ENCODE assay signal across 10 mouse cellular contexts in genomic region chr10:77150947-77151521, GRCm38 (mm10). TPM values are rescaled to one million over a fixed set of nuclear protein-coding genes. Genes with fewer than 3 reads are reported as not detected.
A peak's percentile ranks its signal among the peaks of the same experiment; 100 is the strongest.
DNase-seq lines count a peak whose midpoint lies in the region; ATAC-seq and TF ChIP-seq lines count a peak whose summit lies in the region.
"Had no signal": no experiment of that assay in that cellular context is flagged by ENCODE, and none has a peak within 500 bp of the region (broad histone marks: within the 10 kb centered on the region; RNA-seq: fewer than 3 reads in every experiment).

No protein-coding gene starts in this region.

- no peak overlapping the region for H3K4me3 ChIP-seq in lung, embryonic 14.5 days (ENCODE audit: low read depth, low read length)
- H3K4me3 ChIP-seq in hindbrain, embryonic 10.5 days: peak overlapping the region; percentile 37
- H3K4me3 ChIP-seq in limb, embryonic 13.5 days: 0 out of 2 replicates have a peak overlapping the region, but pooled peaks have one; percentile 5
- H3K4me3 ChIP-seq in stomach, embryonic 16.5 days (replicated peaks; ENCODE audit: low read length): no peak overlapping the region

- no peaks in the 10 kb centered on the region for H3K9me3 ChIP-seq in lung, embryonic 14.5 days (ENCODE audit: low read depth, low read length)
- H3K9me3 ChIP-seq in hindbrain, embryonic 10.5 days: no peaks in the 10 kb centered on the region
- H3K9me3 ChIP-seq in limb, embryonic 13.5 days: no peaks in the 10 kb centered on the region
- H3K9me3 ChIP-seq in stomach, embryonic 16.5 days (replicated peaks; ENCODE audit: control insufficient read depth, low read length): no peaks in the 10 kb centered on the region

- no peak for TF ChIP-seq CTCF in lung, embryonic 14.5 days (IDR thresholded peaks at IDR 0.05; ENCODE audit: low read depth)

- peak; percentile 60 for ATAC-seq in lung, embryonic 14.5 days (ENCODE audit: insufficient read depth)
- ATAC-seq in limb, embryonic 13.5 days (ENCODE audit: low FRiP score, low read depth): 0 out of 2 replicates have a peak, but pooled peaks have one; percentile 21
- ATAC-seq in stomach, embryonic 16.5 days (ENCODE audit: insufficient read depth, low FRiP score): no peak; the same call in 1 of the 2 replicates

- H3K36me3 ChIP-seq in lung, embryonic 14.5 days (ENCODE audit: insufficient read depth): no peaks in the 10 kb centered on the region
- H3K36me3 ChIP-seq in hindbrain, embryonic 10.5 days: peaks cover 15% of the 10 kb centered on the region; the same call in 1 of the 2 replicates
- H3K36me3 ChIP-seq in limb, embryonic 13.5 days: no peaks in the 10 kb centered on the region
- H3K36me3 ChIP-seq in stomach, embryonic 16.5 days (ENCODE audit: control insufficient read depth, insufficient read depth, low read length): no peaks in the 10 kb centered on the region

- peaks cover 37% of the 10 kb centered on the region for H3K4me1 ChIP-seq in lung, embryonic 14.5 days (ENCODE audit: insufficient read depth)
- H3K4me1 ChIP-seq in hindbrain, embryonic 10.5 days (replicated peaks): peaks cover 74% of the 10 kb centered on the region
- H3K4me1 ChIP-seq in limb, embryonic 13.5 days: peaks cover 32% of the 10 kb centered on the region
- H3K4me1 ChIP-seq in stomach, embryonic 16.5 days (ENCODE audit: control insufficient read depth, insufficient read depth, low read length): peaks cover 23% of the 10 kb centered on the region

- peak overlapping the region; percentile 36 for H3K4me2 ChIP-seq in lung, embryonic 14.5 days
- H3K4me2 ChIP-seq in limb, embryonic 13.5 days (replicated peaks): peak overlapping the region; percentile 46
- H3K4me2 ChIP-seq in stomach, embryonic 16.5 days (ENCODE audit: low read depth, low read length): 0 out of 2 replicates have a peak overlapping the region, but pooled peaks have one; percentile 19

- 12% methylated on average over 14 of the region's 14 CpGs for WGBS in lung, embryonic 14.5 days
- WGBS in hindbrain, embryonic 10.5 days: 4% methylated on average over 14 of the region's 14 CpGs
- WGBS in limb, embryonic 13.5 days: 5% methylated on average over 14 of the region's 14 CpGs
- WGBS in stomach, embryonic 16.5 days: 17% methylated on average over 14 of the region's 14 CpGs

- H3K9ac ChIP-seq in lung, embryonic 14.5 days: no peak overlapping the region; the same call in 1 of the 2 replicates
- H3K9ac ChIP-seq in limb, embryonic 13.5 days: 0 out of 2 replicates have a peak overlapping the region, but pooled peaks have one; percentile 39
- peak overlapping the region; percentile 34 for H3K9ac ChIP-seq in stomach, embryonic 16.5 days (ENCODE audit: low read length)

- peak; percentile 65 for DNase-seq in lung, embryonic 14.5 days
- DNase-seq in lung, postnatal 10 days: no peak
- DNase-seq in hindbrain, embryonic 10.5 days (ENCODE audit: low spot score): peak; percentile 69
- no peak for DNase-seq in adrenal gland, postnatal 25 days
- DNase-seq in ovary, postnatal 36 days (ENCODE audit: low spot score): no peak
- no peak for DNase-seq in layer of hippocampus, postnatal 25 days (ENCODE audit: extremely low spot score in 1 of 2, low spot score in 1 of 2)
- DNase-seq: lung, postnatal 4 days; thymus, postnatal 14 days had no signal

- peak overlapping the region; percentile 89 for H3K27ac ChIP-seq in lung, embryonic 14.5 days (ENCODE audit: low read depth)
- H3K27ac ChIP-seq in hindbrain, embryonic 10.5 days: peak overlapping the region; percentile 87
- H3K27ac ChIP-seq in limb, embryonic 13.5 days: peak overlapping the region; percentile 65
- H3K27ac ChIP-seq in stomach, embryonic 16.5 days (ENCODE audit: low read length): peak overlapping the region; percentile 56

- H3K27me3 ChIP-seq in lung, embryonic 14.5 days (ENCODE audit: insufficient read depth, low read length): no peaks in the 10 kb centered on the region
- no peaks in the 10 kb centered on the region for H3K27me3 ChIP-seq in hindbrain, embryonic 10.5 days (ENCODE audit: insufficient read depth, poor library complexity, severe bottlenecking)
- H3K27me3 ChIP-seq in limb, embryonic 13.5 days: no peaks in the 10 kb centered on the region
- no peaks in the 10 kb centered on the region for H3K27me3 ChIP-seq in stomach, embryonic 16.5 days (ENCODE audit: control insufficient read depth, insufficient read depth, low read length)

RNA-seq across cellular contexts. Expression of gene Col18a1, which starts 15.3 kb away (rescaled TPM):
- polyA plus RNA-seq in lung, embryonic 14.5 days (2014; fragmentation: Nextera tagmentation; extraction: Ambion mirVana): 204 and 217 TPM in 2 replicates
- 147 and 167 TPM in 2 replicates for polyA plus RNA-seq in hindbrain, embryonic 10.5 days (2016; fragmentation: Nextera tagmentation; extraction: Ambion mirVana)
- polyA plus RNA-seq in limb, embryonic 13.5 days (2015; fragmentation: Nextera tagmentation; extraction: Ambion mirVana): 79.0 and 87.8 TPM in 2 replicates
- polyA plus RNA-seq in stomach, embryonic 16.5 days (2015; fragmentation: Nextera tagmentation; extraction: Ambion mirVana): 78.9 and 82.2 TPM in 2 replicates
- 26.1 and 29.6 TPM in 2 replicates for total RNA-seq in adrenal gland, postnatal 25 days (2021)
- total RNA-seq in layer of hippocampus, postnatal 25 days (2021): 1 to 10 TPM; 3.3 to 3.8 TPM

Comparison
In these comparisons a context has a peak if more than half of its experiments do, and no peak if none do; other contexts are left out.
1. DNase-seq: peak in lung, embryonic 14.5 days (single experiment) and hindbrain, embryonic 10.5 days (single experiment); none in lung, postnatal 10 days (single experiment), adrenal gland, postnatal 25 days (single experiment), ovary, postnatal 36 days (single experiment) and layer of hippocampus, postnatal 25 days (0 of 2).
2. H3K4me3 ChIP-seq: peak in hindbrain, embryonic 10.5 days (single experiment) and limb, embryonic 13.5 days (single experiment); none in lung, embryonic 14.5 days (single experiment) and stomach, embryonic 16.5 days (single experiment).
3. Peak in every context shown above with its lines, with median percentiles within 50 percentile points of each other: H3K27ac ChIP-seq and H3K4me2 ChIP-seq.